Mouse (Mus musculus) megakaryocyte, embryonic 14.5 days (primary cell): ENCODE results near the gene Impg2.

Experiments used
- FLI1 ChIP-seq: IDR thresholded peaks from 2 replicates; pipeline ENCODE4 v1.6.1; 2012; ENCODE audit warnings: low read length, inconsistent platforms, mixed read lengths
- GATA1 ChIP-seq: IDR thresholded peaks from 3 replicates; pipeline ENCODE4 v1.6.1; 2012; ENCODE audit warnings: mixed read lengths, low read length, inconsistent platforms, borderline replicate concordance

DNA sequence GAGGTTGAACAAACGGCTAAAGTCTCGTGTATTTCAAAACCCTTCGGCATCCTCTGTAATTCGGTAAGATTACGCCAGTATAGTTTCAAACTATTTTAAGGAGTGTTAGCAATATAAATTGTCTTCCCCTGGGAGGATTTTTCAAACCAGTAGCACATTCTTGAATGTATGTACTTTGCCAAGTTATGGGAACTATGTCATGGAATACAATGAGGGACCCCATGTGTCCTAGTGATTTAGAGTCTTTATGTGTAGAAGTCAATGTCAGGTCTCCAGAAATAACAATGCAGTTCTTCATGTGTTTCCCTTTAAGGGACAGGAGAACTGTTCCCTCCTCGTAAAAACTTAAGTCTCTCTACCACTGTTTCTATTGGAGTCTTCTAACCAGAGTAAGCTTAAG lies 94.1 kb downstream of the Impg2 start:
- TF ChIP-seq GATA1 (no peak), FLI1 (no peak)
